Mouse (Mus musculus): Measurements from ENCODE around the gene Syt7. TPM values are rescaled to one million over a fixed set of nuclear protein-coding genes. Genes with fewer than 3 reads are reported as not detected.

Gene Syt7
- polyA plus RNA-seq, 1 experiment from 2014 or later, result 1.6 TPM

- Histone ChIP-seq H3K27ac (replicated peaks) (no peak overlapping the region), H3K4me1 (peaks cover 28% of the 10 kb centered on the region), H3K27me3 (ENCODE audit: low read depth, poor library complexity, severe bottlenecking) (peaks cover 47% of the 10 kb centered on the region), H3K4me3 (no peak overlapping the region), H3K36me3 (no peaks in the 10 kb centered on the region; the same call in 1 of the 2 replicates), H3K9me3 (replicated peaks) (no peaks in the 10 kb centered on the region)
- 70% methylated on average over 4 of the region's 4 CpGs for WGBS
- DNase-seq (ENCODE audit: low spot score), result no peak
These were observed 43.0 kb downstream of the Syt7 start for GRCm38 (mm10) chr19:10431841-10432240.

- H3K4me3 ChIP-seq, result no peak overlapping the region
- no peak for DNase-seq (ENCODE audit: low spot score)
- no peaks in the 10 kb centered on the region for H3K9me3 ChIP-seq (replicated peaks)
- WGBS, result 86% methylated on average over 7 of the region's 7 CpGs
- H3K27me3 ChIP-seq (ENCODE audit: low read depth, poor library complexity, severe bottlenecking), result peaks cover 33% of the 10 kb centered on the region
- 0 out of 2 replicates have a peak overlapping the region, but pooled peaks have one; percentile 42 for H3K27ac ChIP-seq (replicated peaks)
- H3K36me3 ChIP-seq, result no peaks in the 10 kb centered on the region
- H3K4me1 ChIP-seq, result peaks cover 24% of the 10 kb centered on the region
These were observed 44.3 kb downstream of the Syt7 start for GRCm38 (mm10) chr19:10433225-10433624.

- peaks cover 24% of the 10 kb centered on the region for H3K4me1 ChIP-seq
- WGBS, result 70% methylated on average over 9 of the region's 9 CpGs
- H3K27me3 ChIP-seq (ENCODE audit: low read depth, poor library complexity, severe bottlenecking), result peaks cover 31% of the 10 kb centered on the region
- H3K9me3 ChIP-seq (replicated peaks), result no peaks in the 10 kb centered on the region
- no peak overlapping the region for H3K4me3 ChIP-seq
- no peaks in the 10 kb centered on the region for H3K36me3 ChIP-seq
- no peak overlapping the region for H3K27ac ChIP-seq (replicated peaks)
- no peak for DNase-seq (ENCODE audit: low spot score)
These were observed 45.1 kb downstream of the Syt7 start for GRCm38 (mm10) chr19:10433879-10434540.

GRCm38 (mm10) chr19:10434927-10435326 lies 46.0 kb downstream of the Syt7 start:
- WGBS, result 83% methylated on average over 6 of the region's 6 CpGs
- peaks cover 31% of the 10 kb centered on the region for H3K27me3 ChIP-seq (ENCODE audit: low read depth, poor library complexity, severe bottlenecking)
- DNase-seq (ENCODE audit: low spot score), result no peak
- no peak overlapping the region for H3K4me3 ChIP-seq
- no peak overlapping the region for H3K27ac ChIP-seq (replicated peaks)
- 0 out of 2 replicates have a peak, but pooled peaks cover 6% of the 10 kb centered on the region for H3K36me3 ChIP-seq
- H3K4me1 ChIP-seq, result peaks cover 24% of the 10 kb centered on the region
- H3K9me3 ChIP-seq (replicated peaks), result no peaks in the 10 kb centered on the region

GRCm38 (mm10) chr19:10435908-10436307 lies 47.0 kb downstream of the Syt7 start:
- Histone ChIP-seq H3K27me3 (ENCODE audit: low read depth, poor library complexity, severe bottlenecking) (peaks cover 23% of the 10 kb centered on the region), H3K4me3 (no peak overlapping the region), H3K4me1 (peaks cover 15% of the 10 kb centered on the region), H3K36me3 (peaks cover 14% of the 10 kb centered on the region), H3K9me3 (replicated peaks) (no peaks in the 10 kb centered on the region), H3K27ac (replicated peaks) (no peak overlapping the region)
- WGBS, result 56% methylated on average over 3 of the region's 3 CpGs
- DNase-seq (ENCODE audit: low spot score), result peak; percentile 66

GRCm38 (mm10) chr19:10436726-10437125 lies 47.8 kb downstream of the Syt7 start:
- peaks cover 13% of the 10 kb centered on the region; the same call in 1 of the 2 replicates for H3K4me1 ChIP-seq
- no peak for DNase-seq (ENCODE audit: low spot score)
- no peak overlapping the region for H3K27ac ChIP-seq (replicated peaks)
- H3K27me3 ChIP-seq (ENCODE audit: low read depth, poor library complexity, severe bottlenecking), result peaks cover 23% of the 10 kb centered on the region
- no peak overlapping the region for H3K4me3 ChIP-seq
- no peaks in the 10 kb centered on the region for H3K9me3 ChIP-seq (replicated peaks)
- H3K36me3 ChIP-seq, result peaks cover 15% of the 10 kb centered on the region
- WGBS, result 59% methylated on average over 1 of the region's 1 CpGs

- Histone ChIP-seq H3K9me3 (replicated peaks) (no peaks in the 10 kb centered on the region), H3K4me3 (no peak overlapping the region), H3K36me3 (peaks cover 16% of the 10 kb centered on the region), H3K27me3 (ENCODE audit: low read depth, poor library complexity, severe bottlenecking) (peaks cover 23% of the 10 kb centered on the region), H3K4me1 (peaks cover 10% of the 10 kb centered on the region; the same call in 1 of the 2 replicates), H3K27ac (replicated peaks) (no peak overlapping the region)
- WGBS, result 73% methylated on average over 1 of the region's 1 CpGs
- DNase-seq (ENCODE audit: low spot score), result no peak
These were observed 48.6 kb downstream of the Syt7 start for GRCm38 (mm10) chr19:10437521-10437920.

GRCm38 (mm10) chr19:10444685-10445369 lies 55.9 kb downstream of the Syt7 start:
- 94% methylated on average over 15 of the region's 15 CpGs for WGBS
- Histone ChIP-seq H3K4me1 (peaks cover 7% of the 10 kb centered on the region), H3K27ac (replicated peaks) (no peak overlapping the region), H3K36me3 (peaks cover 62% of the 10 kb centered on the region), H3K27me3 (ENCODE audit: low read depth, poor library complexity, severe bottlenecking) (no peaks in the 10 kb centered on the region), H3K9me3 (replicated peaks) (no peaks in the 10 kb centered on the region; the same call in 1 of the 2 replicates), H3K4me3 (no peak overlapping the region)
- no peak for DNase-seq (ENCODE audit: low spot score)

- Histone ChIP-seq H3K9me3 (replicated peaks) (no peaks in the 10 kb centered on the region; the same call in 1 of the 2 replicates), H3K27ac (replicated peaks) (no peak overlapping the region), H3K4me3 (no peak overlapping the region), H3K36me3 (peaks cover 43% of the 10 kb centered on the region), H3K27me3 (ENCODE audit: low read depth, poor library complexity, severe bottlenecking) (peaks cover 19% of the 10 kb centered on the region), H3K4me1 (peaks cover 31% of the 10 kb centered on the region)
- DNase-seq (ENCODE audit: low spot score), result no peak
- WGBS, result 95% methylated on average over 7 of the region's 7 CpGs
These were observed 59.4 kb downstream of the Syt7 start for GRCm38 (mm10) chr19:10448275-10448674.

- no peak overlapping the region for H3K27ac ChIP-seq (replicated peaks)
- peaks cover 28% of the 10 kb centered on the region for H3K27me3 ChIP-seq (ENCODE audit: low read depth, poor library complexity, severe bottlenecking)
- no peak for DNase-seq (ENCODE audit: low spot score)
- WGBS, result 63% methylated on average over 6 of the region's 6 CpGs
- no peak overlapping the region for H3K4me3 ChIP-seq
- peaks cover 34% of the 10 kb centered on the region for H3K36me3 ChIP-seq
- peaks cover 31% of the 10 kb centered on the region for H3K4me1 ChIP-seq
- H3K9me3 ChIP-seq (replicated peaks), result no peaks in the 10 kb centered on the region; the same call in 1 of the 2 replicates
These were observed 60.3 kb downstream of the Syt7 start for GRCm38 (mm10) chr19:10449190-10449589.

GRCm38 (mm10) chr19:10449708-10450107 lies 60.8 kb downstream of the Syt7 start:
- 11% methylated on average over 3 of the region's 3 CpGs for WGBS
- DNase-seq (ENCODE audit: low spot score), result peak; percentile 74
- no peaks in the 10 kb centered on the region; the same call in 1 of the 2 replicates for H3K9me3 ChIP-seq (replicated peaks)
- no peak overlapping the region for H3K27ac ChIP-seq (replicated peaks)
- no peak overlapping the region for H3K4me3 ChIP-seq
- peaks cover 28% of the 10 kb centered on the region for H3K36me3 ChIP-seq
- peaks cover 33% of the 10 kb centered on the region for H3K27me3 ChIP-seq (ENCODE audit: low read depth, poor library complexity, severe bottlenecking)
- H3K4me1 ChIP-seq, result peaks cover 34% of the 10 kb centered on the region

GRCm38 (mm10) chr19:10454718-10455436 lies 66.0 kb downstream of the Syt7 start:
- H3K4me1 ChIP-seq, result peaks cover 72% of the 10 kb centered on the region
- H3K4me3 ChIP-seq, result no peak overlapping the region
- H3K36me3 ChIP-seq, result no peaks in the 10 kb centered on the region
- peaks cover 85% of the 10 kb centered on the region for H3K27me3 ChIP-seq (ENCODE audit: low read depth, poor library complexity, severe bottlenecking)
- no peak for DNase-seq (ENCODE audit: low spot score)
- H3K27ac ChIP-seq (replicated peaks), result no peak overlapping the region
- H3K9me3 ChIP-seq (replicated peaks), result no peaks in the 10 kb centered on the region
- 70% methylated on average over 4 of the region's 4 CpGs for WGBS
